8 mouse cellular contexts compared by ENCODE assay signal in the genomic region with DNA sequence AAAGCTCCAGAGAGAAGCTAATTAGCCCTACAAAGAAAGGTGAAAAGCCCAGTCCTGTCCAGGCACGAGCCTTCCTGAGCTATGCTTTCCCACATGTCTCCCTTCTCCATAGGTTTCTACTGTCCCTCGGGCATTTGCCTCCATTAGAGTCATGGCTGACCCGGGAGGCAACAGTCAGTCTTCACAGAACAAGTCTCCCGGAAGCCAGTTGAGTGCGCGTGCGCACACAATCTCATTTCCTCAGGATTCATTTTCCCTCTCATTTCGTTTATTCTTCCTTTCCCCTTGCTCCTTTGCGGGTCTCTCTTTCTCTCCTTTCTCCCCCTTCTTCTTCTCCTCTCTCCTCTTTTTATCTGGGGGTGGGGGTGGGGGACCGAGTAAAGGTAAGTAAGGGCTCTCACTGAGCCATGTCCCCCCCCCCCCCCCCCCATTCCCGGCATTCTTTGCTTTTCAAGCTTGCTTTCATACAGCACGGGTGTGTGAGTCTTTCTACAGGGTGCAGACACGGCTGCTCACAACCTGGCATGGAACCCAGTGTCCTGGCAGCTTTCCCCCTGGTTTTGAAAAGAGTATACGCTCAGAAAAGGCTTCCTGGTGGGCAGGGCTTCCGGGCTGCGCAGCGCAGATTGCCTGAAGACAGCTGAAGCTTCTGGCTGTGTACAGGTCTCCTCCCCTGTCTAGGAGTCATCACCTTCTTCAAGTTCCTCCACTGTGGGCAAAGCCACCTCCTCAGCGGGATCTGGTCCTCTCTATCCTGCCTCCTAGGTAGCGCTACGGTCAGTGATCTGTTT.
A peak's percentile ranks its signal among the peaks of the same experiment; 100 is the strongest.
DNase-seq lines count a peak whose midpoint lies in the region; ATAC-seq lines count a peak whose summit lies in the region.
"Had no signal": no experiment of that assay in that cellular context is flagged by ENCODE, and none has a peak within 500 bp of the region (broad histone marks: within the 10 kb centered on the region; RNA-seq: fewer than 3 reads in every experiment).

No protein-coding gene starts in this region.

- H3K4me1 ChIP-seq in midbrain, embryonic 14.5 days (ENCODE audit: control insufficient read depth, insufficient read depth, low read length) = no peaks in the 10 kb centered on the region; the same call in 1 of the 2 replicates
- no peaks in the 10 kb centered on the region for H3K4me1 ChIP-seq in midbrain, embryonic 15.5 days

- H3K4me3 ChIP-seq in midbrain, embryonic 14.5 days (replicated peaks; ENCODE audit: low read depth, low read length) = no peak overlapping the region
- no peak overlapping the region for H3K4me3 ChIP-seq in midbrain, embryonic 15.5 days

- no peak for ATAC-seq in midbrain, embryonic 14.5 days (ENCODE audit: low FRiP score, low TSS enrichment)
- ATAC-seq in midbrain, embryonic 15.5 days (replicated peaks) = no peak

- no peaks in the 10 kb centered on the region for H3K9me3 ChIP-seq in midbrain, embryonic 14.5 days (ENCODE audit: control insufficient read depth, low read length)
- no peaks in the 10 kb centered on the region for H3K9me3 ChIP-seq in midbrain, embryonic 15.5 days

- peak; percentile 37 for DNase-seq in midbrain, embryonic 14.5 days
- peak; percentile 32 for DNase-seq in cerebellum, adult 8-10 months
- peak; percentile 38 to 44 for DNase-seq in frontal cortex, postnatal 14 days (ENCODE audit: low spot score in 2 of 2)
- DNase-seq in right cerebral cortex, postnatal 10 days (ENCODE audit: low spot score in 2 of 2) = peak; percentile 76 to 80
- no peak for DNase-seq in embryo, embryonic 11 days
- DNase-seq in kidney, postnatal 10 days = no peak

- no peak overlapping the region for H3K4me2 ChIP-seq in midbrain, embryonic 14.5 days (ENCODE audit: low read length)
- no peak overlapping the region for H3K4me2 ChIP-seq in midbrain, embryonic 15.5 days

- WGBS in midbrain, embryonic 14.5 days = 82% methylated on average over 20 of the region's 20 CpGs
- 80% methylated on average over 20 of the region's 20 CpGs for WGBS in midbrain, embryonic 15.5 days

- no peaks in the 10 kb centered on the region for H3K36me3 ChIP-seq in midbrain, embryonic 14.5 days (ENCODE audit: control insufficient read depth, insufficient read depth, low read length)
- no peaks in the 10 kb centered on the region for H3K36me3 ChIP-seq in midbrain, embryonic 15.5 days (replicated peaks)

- no peak overlapping the region for H3K9ac ChIP-seq in midbrain, embryonic 14.5 days (replicated peaks; ENCODE audit: low read length)
- no peak overlapping the region for H3K9ac ChIP-seq in midbrain, embryonic 15.5 days
- H3K9ac ChIP-seq: liver, embryonic 14.5 days had no signal

- H3K27ac ChIP-seq in midbrain, embryonic 14.5 days (replicated peaks; ENCODE audit: low read depth, low read length) = no peak overlapping the region
- no peak overlapping the region for H3K27ac ChIP-seq in midbrain, embryonic 15.5 days
- H3K27ac ChIP-seq: liver, embryonic 14.5 days had no signal

- no peaks in the 10 kb centered on the region for H3K27me3 ChIP-seq in midbrain, embryonic 14.5 days (ENCODE audit: control insufficient read depth, insufficient read depth, low read length)
- H3K27me3 ChIP-seq in midbrain, embryonic 15.5 days (replicated peaks) = no peaks in the 10 kb centered on the region

Comparison
In these comparisons a context has a peak if more than half of its experiments do, and no peak if none do; other contexts are left out.
1. DNase-seq: peak in midbrain, embryonic 14.5 days (single experiment), cerebellum, adult 8-10 months (single experiment), frontal cortex, postnatal 14 days (2 of 2) and right cerebral cortex, postnatal 10 days (2 of 2); none in embryo, embryonic 11 days (single experiment) and kidney, postnatal 10 days (single experiment).